Mouse (Mus musculus): ENCODE measurements at regions not wholly inside any gene's neighbourhood (a gene's known extent, or its start where the extent isn't known, plus 50 kb on each side); places are given as distances from the start of the nearest gene placed in this dataset.

GRCm38 (mm10) chr5:53361295-53361694 lies 94.4 kb downstream of the Smim20 start:
- no peak overlapping the region for H3K4me2 ChIP-seq
- H3K27me3 ChIP-seq, result no peaks in the 10 kb centered on the region
- H3K9ac ChIP-seq, result no peak overlapping the region
- H3K36me3 ChIP-seq, result no peaks in the 10 kb centered on the region
- peaks cover 16% of the 10 kb centered on the region for H3K4me1 ChIP-seq
- H3K27ac ChIP-seq, result no peak overlapping the region
- no peak overlapping the region for H3K4me3 ChIP-seq
- no peak for ATAC-seq (ENCODE audit: insufficient number of reproducible peaks, insufficient read depth, low FRiP score, low TSS enrichment, low read depth)
- no peaks in the 10 kb centered on the region for H3K9me3 ChIP-seq
- WGBS, result 80% methylated on average over 6 of the region's 6 CpGs

- no peak overlapping the region for H3K4me2 ChIP-seq
- no peak overlapping the region for H3K4me3 ChIP-seq
- 55% methylated on average over 8 of the region's 8 CpGs for WGBS
- no peak for ATAC-seq (ENCODE audit: insufficient number of reproducible peaks, insufficient read depth, low FRiP score, low TSS enrichment, low read depth)
- no peaks in the 10 kb centered on the region for H3K27me3 ChIP-seq
- H3K9ac ChIP-seq, result no peak overlapping the region
- H3K4me1 ChIP-seq, result peaks cover 25% of the 10 kb centered on the region
- H3K9me3 ChIP-seq, result no peaks in the 10 kb centered on the region
- H3K36me3 ChIP-seq, result no peaks in the 10 kb centered on the region
- peak overlapping the region; percentile 69 for H3K27ac ChIP-seq
These were observed 97.0 kb downstream of the Smim20 start for GRCm38 (mm10) chr5:53363898-53364297.

- H3K36me3 ChIP-seq, result no peaks in the 10 kb centered on the region
- H3K9me3 ChIP-seq, result no peaks in the 10 kb centered on the region
- H3K9ac ChIP-seq, result no peak overlapping the region
- H3K27me3 ChIP-seq, result no peaks in the 10 kb centered on the region
- H3K4me2 ChIP-seq, result no peak overlapping the region
- no peak overlapping the region for H3K4me3 ChIP-seq
- ATAC-seq (ENCODE audit: insufficient number of reproducible peaks, insufficient read depth, low FRiP score, low TSS enrichment, low read depth), result no peak
- WGBS, result 52% methylated on average over 6 of the region's 6 CpGs
- H3K27ac ChIP-seq, result peak overlapping the region; percentile 39; the same call in 1 of the 2 replicates
- peaks cover 25% of the 10 kb centered on the region for H3K4me1 ChIP-seq
These were observed 98.9 kb upstream of the Rbpj start for GRCm38 (mm10) chr5:53366882-53367561.

GRCm38 (mm10) chr5:53370272-53370671 lies 95.7 kb upstream of the Rbpj start:
- H3K36me3 ChIP-seq, result no peaks in the 10 kb centered on the region
- H3K4me1 ChIP-seq, result peaks cover 14% of the 10 kb centered on the region

GRCm38 (mm10) chr5:53371638-53372037 lies 94.3 kb upstream of the Rbpj start:
- peaks cover 8% of the 10 kb centered on the region for H3K4me1 ChIP-seq
- no peak overlapping the region for H3K4me2 ChIP-seq
- H3K36me3 ChIP-seq, result no peaks in the 10 kb centered on the region
- H3K9ac ChIP-seq, result no peak overlapping the region
- no peaks in the 10 kb centered on the region for H3K9me3 ChIP-seq
- H3K4me3 ChIP-seq, result no peak overlapping the region
- H3K27me3 ChIP-seq, result no peaks in the 10 kb centered on the region
- ATAC-seq (ENCODE audit: insufficient number of reproducible peaks, insufficient read depth, low FRiP score, low TSS enrichment, low read depth), result no peak
- no peak overlapping the region for H3K27ac ChIP-seq
- WGBS, result 89% methylated on average over 3 of the region's 3 CpGs

More at GRCm38 (mm10) chr5:53370272-53370671, 95.7 kb upstream of the Rbpj start:
- Histone ChIP-seq H3K9ac (no peak overlapping the region), H3K4me2 (no peak overlapping the region), H3K27me3 (no peaks in the 10 kb centered on the region), H3K9me3 (no peaks in the 10 kb centered on the region), H3K27ac (no peak overlapping the region), H3K4me3 (no peak overlapping the region)
- 88% methylated on average over 7 of the region's 7 CpGs for WGBS
- no peak for ATAC-seq (ENCODE audit: insufficient number of reproducible peaks, insufficient read depth, low FRiP score, low TSS enrichment, low read depth)

- Histone ChIP-seq H3K36me3 (no peaks in the 10 kb centered on the region), H3K9me3 (no peaks in the 10 kb centered on the region), H3K4me2 (no peak overlapping the region), H3K9ac (no peak overlapping the region), H3K4me3 (no peak overlapping the region), H3K27ac (no peak overlapping the region), H3K4me1 (peaks cover 19% of the 10 kb centered on the region), H3K27me3 (no peaks in the 10 kb centered on the region)
- WGBS, result 84% methylated on average over 2 of the region's 2 CpGs
- no peak for ATAC-seq (ENCODE audit: insufficient number of reproducible peaks, insufficient read depth, low FRiP score, low TSS enrichment, low read depth)
These were observed 92.6 kb upstream of the Rbpj start for GRCm38 (mm10) chr5:53373315-53373714.

GRCm38 (mm10) chr5:53376856-53377255 lies 89.1 kb upstream of the Rbpj start:
- Histone ChIP-seq H3K27ac (peak overlapping the region; percentile 73), H3K4me2 (no peak overlapping the region), H3K9ac (no peak overlapping the region), H3K36me3 (no peaks in the 10 kb centered on the region), H3K9me3 (no peaks in the 10 kb centered on the region), H3K4me1 (peaks cover 54% of the 10 kb centered on the region), H3K4me3 (no peak overlapping the region), H3K27me3 (no peaks in the 10 kb centered on the region)
- no peak for ATAC-seq (ENCODE audit: insufficient number of reproducible peaks, insufficient read depth, low FRiP score, low TSS enrichment, low read depth)
- WGBS, result 11% methylated on average over 7 of the region's 7 CpGs

- Histone ChIP-seq H3K9ac (no peak overlapping the region), H3K4me3 (no peak overlapping the region), H3K9me3 (no peaks in the 10 kb centered on the region), H3K36me3 (no peaks in the 10 kb centered on the region), H3K4me1 (peaks cover 58% of the 10 kb centered on the region), H3K4me2 (no peak overlapping the region), H3K27me3 (no peaks in the 10 kb centered on the region), H3K27ac (peak overlapping the region; percentile 73)
- ATAC-seq (ENCODE audit: insufficient number of reproducible peaks, insufficient read depth, low FRiP score, low TSS enrichment, low read depth), result no peak
- 65% methylated on average over 2 of the region's 2 CpGs for WGBS
These were observed 88.3 kb upstream of the Rbpj start for GRCm38 (mm10) chr5:53377698-53378097.

- Histone ChIP-seq H3K36me3 (no peaks in the 10 kb centered on the region), H3K4me1 (peaks cover 58% of the 10 kb centered on the region), H3K9ac (no peak overlapping the region), H3K4me3 (no peak overlapping the region), H3K27me3 (no peaks in the 10 kb centered on the region), H3K27ac (no peak overlapping the region), H3K4me2 (no peak overlapping the region), H3K9me3 (no peaks in the 10 kb centered on the region)
- ATAC-seq (ENCODE audit: insufficient number of reproducible peaks, insufficient read depth, low FRiP score, low TSS enrichment, low read depth), result no peak
These were observed 87.8 kb upstream of the Rbpj start for GRCm38 (mm10) chr5:53378106-53378505.

GRCm38 (mm10) chr5:53378599-53378998 lies 87.4 kb upstream of the Rbpj start:
- H3K4me1 ChIP-seq, result peaks cover 58% of the 10 kb centered on the region
- WGBS, result 91% methylated on average over 7 of the region's 7 CpGs
- H3K4me2 ChIP-seq, result no peak overlapping the region
- H3K4me3 ChIP-seq, result no peak overlapping the region
- no peak overlapping the region for H3K9ac ChIP-seq
- no peaks in the 10 kb centered on the region for H3K9me3 ChIP-seq
- no peak overlapping the region for H3K27ac ChIP-seq
- H3K36me3 ChIP-seq, result no peaks in the 10 kb centered on the region
- no peak for ATAC-seq (ENCODE audit: insufficient number of reproducible peaks, insufficient read depth, low FRiP score, low TSS enrichment, low read depth)
- no peaks in the 10 kb centered on the region for H3K27me3 ChIP-seq

GRCm38 (mm10) chr5:53379612-53380011 lies 86.3 kb upstream of the Rbpj start:
- Histone ChIP-seq H3K9ac (peak overlapping the region; percentile 49; the same call in 1 of the 2 replicates), H3K4me3 (no peak overlapping the region), H3K4me2 (peak overlapping the region; percentile 24; the same call in 1 of the 2 replicates), H3K4me1 (peaks cover 58% of the 10 kb centered on the region), H3K9me3 (no peaks in the 10 kb centered on the region), H3K27ac (peak overlapping the region; percentile 81), H3K27me3 (no peaks in the 10 kb centered on the region), H3K36me3 (no peaks in the 10 kb centered on the region)
- 30% methylated on average over 17 of the region's 17 CpGs for WGBS
- no peak for ATAC-seq (ENCODE audit: insufficient number of reproducible peaks, insufficient read depth, low FRiP score, low TSS enrichment, low read depth)

GRCm38 (mm10) chr5:53380203-53380602 lies 85.7 kb upstream of the Rbpj start:
- Histone ChIP-seq H3K27ac (peak overlapping the region; percentile 81), H3K36me3 (no peaks in the 10 kb centered on the region), H3K9me3 (no peaks in the 10 kb centered on the region), H3K4me2 (no peak overlapping the region), H3K9ac (0 out of 2 replicates have a peak overlapping the region, but pooled peaks have one; percentile 49), H3K27me3 (no peaks in the 10 kb centered on the region), H3K4me1 (peaks cover 58% of the 10 kb centered on the region), H3K4me3 (no peak overlapping the region)
- ATAC-seq (ENCODE audit: insufficient number of reproducible peaks, insufficient read depth, low FRiP score, low TSS enrichment, low read depth), result no peak
- WGBS, result 9% methylated on average over 3 of the region's 3 CpGs
